Mouse (Mus musculus) embryonic facial prominence, embryonic 14.5 days (tissue): Measurements from ENCODE around the gene Ndrg2. TPM values are rescaled to one million over a fixed set of nuclear protein-coding genes. Genes with fewer than 3 reads are reported as not detected.

ENCODE experiments used
- ATAC-seq: fragments of 200-750 bp; cut with Nextera tagmentation; 2 replicates; pipeline ENCODE4 v1.8.0; 2017; ENCODE audit warnings: low read depth, moderate number of reproducible peaks, moderate TSS enrichment
- DNase-seq: peaks from one replicate; pipeline ENCODE4 v3.0.0-alpha.2; 2015; ENCODE audit warnings: low spot score
- H3K27ac ChIP-seq: fragments of 300-500 bp; sonication (generic); replicated peaks from 2 replicates; pipeline ENCODE4 v1.5.1; 2014; ENCODE audit warnings: low read depth, mild to moderate bottlenecking, low read length, moderate library complexity
- H3K27me3 ChIP-seq: fragments of 300-500 bp; sonication (generic); replicated peaks from 2 replicates; pipeline ENCODE4 v1.6.1; 2014; ENCODE audit warnings: low read length; ENCODE audit not compliant: control insufficient read depth, insufficient read depth
- H3K36me3 ChIP-seq: fragments of 300-500 bp; sonication (generic); 2 replicates; pipeline ENCODE4 v1.6.1; 2014; ENCODE audit warnings: low read length, mixed read lengths; ENCODE audit not compliant: control insufficient read depth, insufficient read depth
- H3K4me1 ChIP-seq: fragments of 300-500 bp; sonication (generic); 2 replicates; pipeline ENCODE4 v1.6.1; 2014; ENCODE audit warnings: antibody characterized with exemption, low read length; ENCODE audit not compliant: control insufficient read depth, insufficient read depth
- H3K4me2 ChIP-seq: fragments of 300-500 bp; sonication (generic); 2 replicates; pipeline ENCODE4 v1.6.1; 2014; ENCODE audit warnings: low read depth, mild to moderate bottlenecking, low read length, moderate library complexity, mixed read lengths
- H3K4me3 ChIP-seq: fragments of 300-500 bp; sonication (generic); 2 replicates; pipeline ENCODE4 v1.5.1; 2014; ENCODE audit warnings: low read depth, mild to moderate bottlenecking, low read length
- H3K9ac ChIP-seq: fragments of 300-500 bp; sonication (generic); 2 replicates; pipeline ENCODE4 v1.6.1; 2014; ENCODE audit warnings: low read depth, mild to moderate bottlenecking, low read length, moderate library complexity, mixed read lengths
- H3K9me3 ChIP-seq: fragments of 300-500 bp; sonication (generic); 2 replicates; pipeline ENCODE4 v1.6.1; 2016; ENCODE audit warnings: low read length; ENCODE audit not compliant: control insufficient read depth
- WGBS: fragments of 180-500 bp; shearing (Covaris S2); extraction: QIAGEN DNeasy Blood & Tissue Kit; methylation state at CpG from one replicate; pipeline ENCODE4 v1.1.7; 2014; 5-methylcytosine and 5-hydroxymethylcytosine counted together
- polyA plus RNA-seq: library from polyadenylated mRNA; unstranded; fragments of >200 nt; fragmentation: Nextera tagmentation; extraction: Ambion mirVana; gene quantifications from 2 replicates; pipeline ENCODE4 v1.2.1, GENCODE M21; 2014

The Ndrg2 gene
- polyA plus RNA-seq, 1 experiment from 2014 or later, result 57.5 TPM

DNA sequence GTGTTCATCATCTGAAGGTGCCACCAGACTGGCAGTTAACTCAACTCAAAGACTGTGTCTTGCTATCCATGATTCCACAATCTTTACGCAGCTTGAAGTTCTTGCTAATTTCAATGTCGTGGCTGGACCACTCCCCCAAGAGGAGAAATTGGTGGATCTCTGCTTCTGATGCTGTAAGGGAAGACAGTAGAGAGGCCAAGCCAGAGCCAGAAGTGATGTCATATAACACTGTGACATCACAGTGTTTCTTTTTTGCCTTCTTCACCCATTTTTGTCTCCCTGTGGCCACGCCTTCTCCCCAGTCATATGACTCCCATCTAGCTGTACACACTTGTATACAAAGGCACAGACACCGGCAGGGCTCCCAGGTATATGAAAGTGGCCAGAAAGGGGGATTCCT is 4.2 kb upstream of the Ndrg2 start, which contains the start of gene Tppp2:
Gene Tppp2 (plus strand): TSS at position 301 of the 400 bp plus-strand sequence.
- Histone ChIP-seq H3K4me1 (peaks cover 21% of the 10 kb centered on the region), H3K9me3 (no peaks in the 10 kb centered on the region), H3K27ac (no peak within 1 kb of the TSS), H3K4me3 (no peak within 1 kb of the TSS), H3K9ac (no peak within 1 kb of the TSS), H3K36me3 (no peaks in the 10 kb centered on the region), H3K4me2 (no peak within 1 kb of the TSS), H3K27me3 (no peaks in the 10 kb centered on the region)
- no peak for DNase-seq
- no peak for ATAC-seq
- 94% methylated on average over 4 of the region's 4 CpGs for WGBS

DNA sequence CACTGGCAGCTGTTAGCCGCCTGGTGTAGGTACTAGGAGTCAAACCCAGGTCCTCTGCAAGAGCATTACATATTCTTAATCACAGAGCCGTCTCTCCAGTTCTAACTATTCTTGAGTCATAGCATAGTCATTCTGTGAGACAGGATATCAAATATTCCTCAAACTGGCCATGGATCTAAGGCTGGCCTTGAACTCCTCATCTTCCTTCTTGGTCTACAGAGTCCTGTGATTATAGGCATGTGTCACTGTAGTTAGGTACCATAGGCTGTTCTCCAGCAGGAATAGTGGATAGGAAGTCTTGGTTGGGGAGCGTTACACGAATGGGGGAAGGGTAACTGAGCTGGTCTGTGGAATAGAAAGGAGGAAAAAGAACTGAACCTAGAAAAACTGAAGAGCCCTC is 2.6 kb upstream of the Ndrg2 start:
- ATAC-seq (no peak), DNase-seq (no peak)
- Histone ChIP-seq H3K36me3 (no peaks in the 10 kb centered on the region), H3K4me2 (no peak overlapping the region), H3K4me3 (no peak overlapping the region), H3K9me3 (no peaks in the 10 kb centered on the region), H3K27me3 (no peaks in the 10 kb centered on the region), H3K4me1 (peaks cover 13% of the 10 kb centered on the region), H3K27ac (no peak overlapping the region), H3K9ac (no peak overlapping the region)
- WGBS, result 84% methylated on average over 4 of the region's 4 CpGs

DNA sequence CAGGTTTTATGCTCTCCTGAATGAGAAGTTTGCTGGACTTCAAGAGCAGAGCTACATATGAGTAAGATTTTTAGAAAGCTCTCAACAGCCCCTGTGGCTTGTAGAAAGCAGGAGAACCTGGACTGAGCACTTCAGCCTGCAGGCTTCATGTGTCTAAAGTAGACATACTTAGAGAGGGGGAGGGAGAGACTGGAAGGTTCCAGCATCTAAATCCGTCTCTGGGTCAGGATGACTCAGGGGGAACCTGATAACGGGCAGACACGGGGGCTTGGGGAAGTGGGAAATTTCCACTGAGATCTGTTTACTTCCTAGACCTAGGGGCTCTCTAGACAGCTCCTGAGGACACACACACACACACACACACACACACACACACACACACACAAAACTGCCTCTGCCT is 1.1 kb upstream of the Ndrg2 start:
- Histone ChIP-seq H3K4me1 (peaks cover 12% of the 10 kb centered on the region), H3K36me3 (peaks cover 2% of the 10 kb centered on the region; the same call in 1 of the 2 replicates), H3K4me3 (no peak overlapping the region), H3K9ac (no peak overlapping the region), H3K27me3 (no peaks in the 10 kb centered on the region), H3K27ac (peak overlapping the region; percentile 86), H3K4me2 (peak overlapping the region; percentile 99; the same call in 1 of the 2 replicates), H3K9me3 (no peaks in the 10 kb centered on the region)
- DNase-seq, result peak; percentile 26
- ATAC-seq, result no peak
- 23% methylated on average over 3 of the region's 3 CpGs for WGBS

DNA sequence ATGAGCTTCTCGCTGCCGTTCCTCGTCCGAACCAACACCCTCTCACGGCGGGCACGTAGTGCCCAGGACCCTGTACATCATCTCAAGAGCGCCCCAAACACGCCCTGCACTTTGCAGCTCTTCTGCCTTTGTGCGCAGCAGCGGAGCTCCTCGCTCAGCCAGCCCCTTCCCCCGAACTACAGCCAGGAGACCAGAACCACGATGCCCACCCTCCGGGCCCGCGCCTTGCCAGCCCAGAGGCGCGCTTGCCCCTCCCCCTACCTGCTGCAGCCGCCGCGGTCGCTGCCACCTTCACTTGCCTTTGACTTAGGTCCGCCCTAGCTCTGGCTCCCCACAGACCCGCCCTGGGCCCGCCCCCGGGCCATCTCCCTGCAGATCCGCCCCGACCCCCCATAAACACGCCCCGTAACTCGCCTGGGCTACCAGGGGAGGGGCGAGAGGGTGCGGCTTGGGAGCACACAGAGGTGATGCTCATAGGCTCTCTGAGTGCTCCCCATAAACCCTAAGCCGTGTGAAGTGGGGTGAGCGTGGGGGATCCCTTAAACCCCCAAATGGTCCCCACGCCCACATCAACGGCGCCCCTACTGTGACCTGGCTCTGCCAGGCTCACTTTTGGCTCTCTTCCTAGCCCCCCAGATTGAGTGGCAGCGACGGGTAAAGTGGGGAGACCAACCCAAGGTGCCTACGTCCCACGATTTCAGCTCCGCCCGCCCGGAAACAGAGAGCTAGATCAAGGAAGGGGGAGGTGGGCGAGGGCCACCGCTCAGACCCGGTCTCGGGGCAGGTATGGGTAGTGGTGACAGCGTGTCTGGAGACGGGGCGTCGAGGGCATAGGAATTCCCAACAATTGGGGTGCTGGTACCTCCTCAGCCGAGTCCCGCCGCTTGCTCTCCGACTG is 647 bp downstream of the Ndrg2 start:
- Histone ChIP-seq H3K9me3 (no peaks in the 10 kb centered on the region), H3K4me3 (peak overlapping the region; percentile 64), H3K4me2 (peak overlapping the region; percentile 99), H3K4me1 (peaks cover 12% of the 10 kb centered on the region), H3K9ac (peak overlapping the region; percentile 69), H3K27ac (peak overlapping the region; percentile 86), H3K36me3 (peaks cover 6% of the 10 kb centered on the region; the same call in 1 of the 2 replicates), H3K27me3 (no peaks in the 10 kb centered on the region)
- WGBS, result 2% methylated on average over 46 of the region's 58 CpGs
- DNase-seq (peak; percentile 87), ATAC-seq (peak; percentile 86)

DNA sequence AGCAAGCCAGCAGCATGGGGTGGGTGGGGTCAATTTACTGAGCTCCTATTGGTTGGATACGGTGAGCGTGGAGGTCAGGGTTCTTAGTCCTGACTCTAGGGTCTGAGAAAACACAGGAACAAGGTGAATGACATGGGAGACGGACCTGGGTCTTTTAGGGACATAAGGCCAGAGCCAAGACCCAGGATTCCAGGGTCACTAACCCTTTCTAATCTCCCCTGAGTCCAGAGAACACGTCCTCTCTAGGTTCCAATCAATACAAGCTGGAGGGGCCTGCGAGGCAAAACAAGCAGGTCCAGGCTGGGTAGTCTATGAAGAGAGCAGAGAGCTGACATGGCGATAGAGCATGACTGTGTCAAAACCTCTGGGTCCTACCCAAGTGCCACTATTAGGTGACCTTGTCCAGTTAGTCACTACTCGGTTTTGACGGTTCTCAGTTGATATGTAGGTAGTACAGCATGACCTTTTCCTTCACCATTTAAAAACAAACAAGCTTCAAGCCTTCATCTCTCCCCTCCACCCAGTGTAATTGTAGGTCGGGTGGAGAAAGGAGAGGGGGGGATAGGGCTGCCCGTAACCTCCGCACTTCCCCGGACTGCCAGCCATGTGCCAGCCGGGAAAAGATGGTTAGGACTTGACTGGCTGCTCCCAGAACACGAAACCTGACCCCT is 1.4 kb downstream of the Ndrg2 start:
- peaks cover 12% of the 10 kb centered on the region for H3K4me1 ChIP-seq
- DNase-seq, result no peak
- ATAC-seq, result no peak; the same call in 1 of the 2 replicates
- H3K9me3 ChIP-seq, result no peaks in the 10 kb centered on the region
- peak overlapping the region; percentile 86; the same call in 1 of the 2 replicates for H3K27ac ChIP-seq
- WGBS, result 10% methylated on average over 14 of the region's 14 CpGs
- no peaks in the 10 kb centered on the region for H3K27me3 ChIP-seq
- H3K4me2 ChIP-seq, result peak overlapping the region; percentile 99
- peak overlapping the region; percentile 64 for H3K4me3 ChIP-seq
- peaks cover 6% of the 10 kb centered on the region; the same call in 1 of the 2 replicates for H3K36me3 ChIP-seq
- peak overlapping the region; percentile 69 for H3K9ac ChIP-seq

DNA sequence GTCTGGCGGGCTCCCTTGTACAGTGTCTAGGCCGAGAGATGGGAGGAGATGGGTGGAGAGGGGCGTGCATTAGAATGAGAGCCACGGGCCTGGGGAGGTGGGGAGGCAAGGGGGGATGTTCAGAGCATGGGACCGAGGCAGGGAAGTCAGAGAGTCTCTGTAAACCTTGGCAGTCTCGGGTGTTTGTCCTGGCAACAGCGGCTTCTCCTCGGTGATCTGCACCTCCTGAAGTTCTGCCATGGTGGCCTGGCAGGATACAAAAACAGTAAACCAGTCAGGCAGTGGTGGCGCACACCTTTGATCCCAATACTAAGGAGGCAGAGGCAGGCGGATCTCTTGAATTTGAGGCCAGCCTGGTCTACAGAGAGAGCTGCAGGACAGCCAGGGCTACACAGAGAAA is 2.7 kb downstream of the Ndrg2 start:
- Histone ChIP-seq H3K9me3 (no peaks in the 10 kb centered on the region), H3K36me3 (peaks cover 6% of the 10 kb centered on the region; the same call in 1 of the 2 replicates), H3K27ac (no peak overlapping the region), H3K4me3 (no peak overlapping the region), H3K27me3 (no peaks in the 10 kb centered on the region), H3K9ac (no peak overlapping the region), H3K4me2 (no peak overlapping the region), H3K4me1 (peaks cover 11% of the 10 kb centered on the region)
- WGBS, result 82% methylated on average over 10 of the region's 10 CpGs
- ATAC-seq (no peak), DNase-seq (no peak)

DNA sequence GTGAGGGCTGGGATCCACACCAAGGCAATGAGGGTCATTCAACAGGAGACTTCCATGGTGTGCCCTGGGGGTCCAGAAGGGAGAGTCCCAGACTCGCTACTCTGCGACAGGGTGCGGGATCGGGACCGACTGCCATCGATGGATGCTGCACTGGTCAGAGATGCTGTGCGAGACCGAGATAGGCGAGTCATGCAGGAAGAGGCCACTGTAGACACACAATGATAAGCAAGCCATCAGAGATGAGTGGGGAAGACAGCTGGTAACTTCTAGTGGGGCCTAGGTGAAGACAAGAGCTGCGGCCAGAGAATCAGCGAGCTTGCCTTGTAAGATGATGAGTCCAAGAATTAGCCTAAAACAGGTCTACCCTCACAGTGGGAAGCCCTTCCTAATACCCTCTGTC is 7.9 kb downstream of the Ndrg2 start:
- ATAC-seq, result no peak
- no peak for DNase-seq
- H3K4me2 ChIP-seq, result no peak overlapping the region
- H3K4me3 ChIP-seq, result no peak overlapping the region
- no peak overlapping the region for H3K27ac ChIP-seq
- no peaks in the 10 kb centered on the region for H3K4me1 ChIP-seq
- no peak overlapping the region for H3K9ac ChIP-seq
- 87% methylated on average over 11 of the region's 11 CpGs for WGBS
- no peaks in the 10 kb centered on the region for H3K9me3 ChIP-seq
- H3K36me3 ChIP-seq, result peaks cover 10% of the 10 kb centered on the region; the same call in 1 of the 2 replicates
- H3K27me3 ChIP-seq, result no peaks in the 10 kb centered on the region

DNA sequence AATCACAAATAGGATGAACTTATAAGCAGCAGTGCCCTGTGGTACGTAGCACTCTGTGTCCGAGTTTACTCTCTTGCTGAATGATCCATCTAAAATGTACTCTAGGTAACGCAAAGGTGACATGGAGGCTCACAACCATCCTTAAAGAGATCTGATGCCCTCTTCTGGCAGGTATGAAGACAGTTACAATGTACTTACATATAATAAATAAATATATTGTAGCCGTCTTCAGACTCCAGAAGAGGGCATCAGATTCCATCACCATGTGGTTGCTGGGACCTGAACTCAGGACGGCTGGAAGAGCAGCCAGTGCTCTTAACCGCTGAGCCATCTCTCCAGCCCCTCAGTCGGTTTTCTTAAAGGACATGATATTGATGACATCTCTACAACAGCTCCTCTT is 9.3 kb downstream of the Ndrg2 start:
- ATAC-seq (no peak), DNase-seq (peak; percentile 58)
- 0 out of 2 replicates have a peak, but pooled peaks cover 5% of the 10 kb centered on the region for H3K36me3 ChIP-seq
- H3K4me2 ChIP-seq, result no peak overlapping the region
- no peaks in the 10 kb centered on the region for H3K27me3 ChIP-seq
- no peaks in the 10 kb centered on the region for H3K4me1 ChIP-seq
- H3K9me3 ChIP-seq, result no peaks in the 10 kb centered on the region
- WGBS, result 69% methylated on average over 7 of the region's 7 CpGs
- H3K9ac ChIP-seq, result no peak overlapping the region
- no peak overlapping the region for H3K27ac ChIP-seq
- no peak overlapping the region for H3K4me3 ChIP-seq
